Mouse (Mus musculus): ENCODE measurements around the gene Ttl.
A peak's percentile ranks its signal among the peaks of the same experiment; 100 is the strongest.

Gene Ttl

GRCm38 (mm10) chr2:129084959-129085358 lies 19.2 kb downstream of the Ttl start:
- DNase-seq (ENCODE audit: low spot score), result no peak

- DNase-seq (ENCODE audit: low spot score), result no peak
These were observed 21.8 kb downstream of the Ttl start for GRCm38 (mm10) chr2:129087520-129087919.

- DNase-seq (ENCODE audit: low spot score), result no peak
These were observed 24.6 kb downstream of the Ttl start for GRCm38 (mm10) chr2:129090370-129090769.

GRCm38 (mm10) chr2:129092810-129093209 lies 27.1 kb downstream of the Ttl start:
- no peak for DNase-seq (ENCODE audit: low spot score)

- DNase-seq (ENCODE audit: low spot score), result no peak
These were observed 28.4 kb downstream of the Ttl start for GRCm38 (mm10) chr2:129093926-129094724.

GRCm38 (mm10) chr2:129100784-129101310 lies 35.1 kb downstream of the Ttl start, which contains the start of gene Polr1b:
Polr1b (plus strand) TSS chr2:129100995.
- peak; percentile 90 for DNase-seq (ENCODE audit: low spot score)

- no peak for DNase-seq (ENCODE audit: low spot score)
These were observed 47.2 kb downstream of the Ttl start for GRCm38 (mm10) chr2:129112924-129113323.

GRCm38 (mm10) chr2:129115706-129116367 lies 50.1 kb downstream of the Ttl start:
- DNase-seq (ENCODE audit: low spot score), result no peak

GRCm38 (mm10) chr2:129116368-129116739 lies 50.6 kb downstream of the Ttl start:
- DNase-seq (ENCODE audit: low spot score), result no peak

- no peak for DNase-seq (ENCODE audit: low spot score)
These were observed 52.3 kb downstream of the Ttl start for GRCm38 (mm10) chr2:129118061-129118460.

GRCm38 (mm10) chr2:129121986-129122385 lies 56.2 kb downstream of the Ttl start:
- no peak for DNase-seq (ENCODE audit: low spot score)

GRCm38 (mm10) chr2:129129412-129129929 lies 63.7 kb downstream of the Ttl start, which contains the start of gene Chchd5:
Chchd5 (plus strand) TSS chr2:129129700.
- peak; percentile 96 for DNase-seq (ENCODE audit: low spot score)

GRCm38 (mm10) chr2:129129987-129130545 lies 64.3 kb downstream of the Ttl start:
- no peak for DNase-seq (ENCODE audit: low spot score)

- no peak for DNase-seq (ENCODE audit: low spot score)
These were observed 65.0 kb downstream of the Ttl start for GRCm38 (mm10) chr2:129130776-129131175.

- no peak for DNase-seq (ENCODE audit: low spot score)
These were observed 66.5 kb downstream of the Ttl start for GRCm38 (mm10) chr2:129132231-129132630.

- peak; percentile 80 for DNase-seq (ENCODE audit: low spot score)
These were observed 67.5 kb downstream of the Ttl start for GRCm38 (mm10) chr2:129133006-129133805.

- DNase-seq (ENCODE audit: low spot score), result no peak
These were observed 74.2 kb downstream of the Ttl start for GRCm38 (mm10) chr2:129139906-129140305.

All from left cerebral cortex, adult 11 months (tissue).